Mouse (Mus musculus): Measurements from ENCODE around the gene Prpf40a. TPM values are rescaled to one million over a fixed set of nuclear protein-coding genes. Genes with fewer than 3 reads are reported as not detected.
A peak's percentile ranks its signal among the peaks of the same experiment; 100 is the strongest.

Gene Prpf40a
- polyA plus RNA-seq (2015; fragmentation: Nextera tagmentation; extraction: Ambion mirVana): 95.7 and 101 TPM in 2 replicates

DNA sequence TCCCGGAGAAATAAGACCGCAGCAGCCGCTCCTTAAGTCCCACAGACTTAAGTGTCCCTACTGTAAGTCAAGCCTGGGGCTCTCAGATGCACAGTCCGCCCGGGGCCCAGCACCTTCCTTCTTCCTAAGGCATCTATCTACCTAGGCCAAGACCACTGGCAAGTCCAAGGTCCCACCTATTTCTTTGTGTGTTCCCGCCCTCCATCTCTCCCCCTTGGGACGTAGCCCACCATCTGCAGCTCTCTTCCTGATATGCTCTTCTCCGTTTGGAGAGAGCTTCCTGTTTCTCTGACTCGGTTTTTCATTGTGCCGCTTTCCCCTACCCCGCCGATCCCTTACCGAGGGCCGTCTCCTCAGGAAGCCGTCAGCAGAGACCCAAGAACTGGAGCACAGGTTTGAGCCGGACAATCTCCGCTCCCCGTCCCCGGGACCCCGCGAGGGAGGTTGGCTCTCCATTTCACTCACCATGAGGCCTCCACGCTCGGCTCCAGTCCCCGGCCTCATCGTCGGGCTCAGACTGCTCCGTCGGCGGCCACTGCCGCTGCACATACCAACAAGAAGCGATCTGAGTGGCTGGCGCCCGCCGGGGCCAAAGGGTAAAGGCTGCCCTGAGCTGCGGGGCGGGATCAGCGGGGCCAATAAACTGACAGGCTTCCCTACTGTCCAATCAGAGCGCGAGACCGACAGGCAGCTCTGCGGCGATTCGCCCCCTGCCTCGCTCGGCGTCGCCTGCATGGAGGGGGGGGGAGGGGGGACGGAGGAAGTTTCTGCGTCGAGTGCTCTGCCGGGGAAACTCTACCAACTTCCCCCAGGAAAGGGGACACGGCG lies at the start of gene Prpf40a:
TSS of gene Prpf40a (minus strand) at position 601 of the 828 bp plus-strand sequence.
- Histone ChIP-seq H3K4me3 (peak within 1 kb of the TSS; percentile 82), H3K27me3 (replicated peaks) (no peaks in the 10 kb centered on the region), H3K27ac (peak within 1 kb of the TSS; percentile 99), H3K4me2 (peak within 1 kb of the TSS; percentile 73), H3K9me3 (no peaks in the 10 kb centered on the region), H3K36me3 (replicated peaks) (0 out of 2 replicates have a peak, but pooled peaks cover 2% of the 10 kb centered on the region), H3K9ac (peak within 1 kb of the TSS; percentile 81), H3K4me1 (peaks cover 26% of the 10 kb centered on the region)
- WGBS: under 1% methylated on average over 53 of the region's 53 CpGs
- ATAC-seq (replicated peaks): peak; percentile 98

GRCm38 (mm10) chr2:53222242-53222641 lies 31.2 kb upstream of the Prpf40a start:
- Histone ChIP-seq H3K36me3 (replicated peaks) (no peaks in the 10 kb centered on the region), H3K4me2 (no peak overlapping the region), H3K9me3 (peaks cover 9% of the 10 kb centered on the region; the same call in 1 of the 2 replicates), H3K27ac (no peak overlapping the region), H3K4me1 (no peaks in the 10 kb centered on the region), H3K9ac (no peak overlapping the region), H3K27me3 (replicated peaks) (no peaks in the 10 kb centered on the region), H3K4me3 (no peak overlapping the region)
- WGBS: 91% methylated on average over 5 of the region's 5 CpGs
- no peak for ATAC-seq (replicated peaks)

- Histone ChIP-seq H3K36me3 (replicated peaks) (0 out of 2 replicates have a peak, but pooled peaks cover 5% of the 10 kb centered on the region), H3K9ac (no peak overlapping the region), H3K27ac (no peak overlapping the region), H3K27me3 (replicated peaks) (no peaks in the 10 kb centered on the region), H3K9me3 (no peaks in the 10 kb centered on the region), H3K4me3 (no peak overlapping the region), H3K4me1 (no peaks in the 10 kb centered on the region), H3K4me2 (no peak overlapping the region)
- no peak for ATAC-seq (replicated peaks)
- WGBS: 100% methylated on average over 1 of the region's 1 CpGs
Observed at GRCm38 (mm10) chr2:53213493-53213892, 22.4 kb upstream of the Prpf40a start.

DNA sequence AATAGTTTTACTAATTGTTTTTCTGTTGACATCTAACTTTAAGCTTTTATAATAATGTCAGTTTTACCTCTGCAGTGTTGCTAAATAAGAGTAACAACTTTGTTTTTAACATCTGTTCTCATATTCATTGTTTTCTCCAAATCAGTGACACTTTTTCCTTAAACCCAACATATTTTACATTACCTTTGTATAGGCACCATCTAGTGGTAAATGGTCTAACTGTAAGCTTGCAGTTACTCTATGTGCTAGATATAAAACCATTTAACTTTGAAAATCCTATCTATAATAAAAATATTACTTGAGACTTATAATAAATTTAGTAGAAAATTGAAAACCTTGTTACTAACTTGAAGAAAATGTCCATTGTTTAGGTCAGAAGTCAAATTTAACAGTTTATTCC lies 15.7 kb upstream of the Prpf40a start:
- Histone ChIP-seq H3K9ac (no peak overlapping the region), H3K36me3 (replicated peaks) (no peaks in the 10 kb centered on the region), H3K4me3 (no peak overlapping the region), H3K4me1 (no peaks in the 10 kb centered on the region), H3K27me3 (replicated peaks) (no peaks in the 10 kb centered on the region), H3K9me3 (no peaks in the 10 kb centered on the region), H3K27ac (no peak overlapping the region), H3K4me2 (no peak overlapping the region)
- ATAC-seq (replicated peaks): no peak

- H3K4me3 ChIP-seq: no peak overlapping the region
- 79% methylated on average over 5 of the region's 5 CpGs for WGBS
- ATAC-seq (replicated peaks): peak; percentile 80
Observed at GRCm38 (mm10) chr2:53204373-53205274, 13.5 kb upstream of the Prpf40a start.

GRCm38 (mm10) chr2:53200164-53200885 lies 9.2 kb upstream of the Prpf40a start:
- Histone ChIP-seq H3K9ac (no peak overlapping the region), H3K27me3 (replicated peaks) (no peaks in the 10 kb centered on the region), H3K36me3 (replicated peaks) (peaks cover 2% of the 10 kb centered on the region; the same call in 1 of the 2 replicates), H3K27ac (no peak overlapping the region), H3K9me3 (no peaks in the 10 kb centered on the region), H3K4me3 (no peak overlapping the region), H3K4me1 (no peaks in the 10 kb centered on the region), H3K4me2 (no peak overlapping the region)
- 97% methylated on average over 4 of the region's 4 CpGs for WGBS
- ATAC-seq (replicated peaks): no peak

More at GRCm38 (mm10) chr2:53204373-53205274, 13.5 kb upstream of the Prpf40a start:
- Histone ChIP-seq H3K36me3 (replicated peaks) (no peaks in the 10 kb centered on the region), H3K9ac (no peak overlapping the region), H3K4me2 (no peak overlapping the region), H3K27ac (no peak overlapping the region), H3K4me1 (no peaks in the 10 kb centered on the region), H3K9me3 (no peaks in the 10 kb centered on the region), H3K27me3 (replicated peaks) (no peaks in the 10 kb centered on the region)

DNA sequence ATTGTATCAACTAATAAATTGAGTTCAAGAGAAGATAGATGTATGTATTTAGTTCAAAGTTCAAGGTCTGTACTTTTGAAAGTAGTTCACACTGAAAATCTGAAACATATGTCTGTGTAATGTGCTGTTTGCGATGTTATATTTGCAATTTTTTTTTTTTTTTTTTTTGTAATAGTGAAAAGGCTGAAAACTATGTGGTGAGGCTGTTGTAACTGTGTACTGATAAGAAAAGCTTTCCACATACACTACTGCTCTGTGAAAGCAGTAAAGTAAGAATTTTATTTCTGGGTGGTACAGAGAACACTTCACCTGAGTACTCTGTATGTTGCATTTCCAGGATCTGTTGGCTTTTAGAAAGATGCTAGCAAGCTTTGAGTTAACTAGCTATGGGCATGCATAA lies 8.1 kb upstream of the Prpf40a start:
- Histone ChIP-seq H3K36me3 (replicated peaks) (peaks cover 2% of the 10 kb centered on the region; the same call in 1 of the 2 replicates), H3K4me2 (no peak overlapping the region), H3K4me1 (no peaks in the 10 kb centered on the region; the same call in 1 of the 2 replicates), H3K4me3 (no peak overlapping the region), H3K27me3 (replicated peaks) (no peaks in the 10 kb centered on the region), H3K27ac (no peak overlapping the region), H3K9ac (no peak overlapping the region), H3K9me3 (no peaks in the 10 kb centered on the region)
- WGBS: 98% methylated on average over 1 of the region's 1 CpGs
- no peak for ATAC-seq (replicated peaks)

DNA sequence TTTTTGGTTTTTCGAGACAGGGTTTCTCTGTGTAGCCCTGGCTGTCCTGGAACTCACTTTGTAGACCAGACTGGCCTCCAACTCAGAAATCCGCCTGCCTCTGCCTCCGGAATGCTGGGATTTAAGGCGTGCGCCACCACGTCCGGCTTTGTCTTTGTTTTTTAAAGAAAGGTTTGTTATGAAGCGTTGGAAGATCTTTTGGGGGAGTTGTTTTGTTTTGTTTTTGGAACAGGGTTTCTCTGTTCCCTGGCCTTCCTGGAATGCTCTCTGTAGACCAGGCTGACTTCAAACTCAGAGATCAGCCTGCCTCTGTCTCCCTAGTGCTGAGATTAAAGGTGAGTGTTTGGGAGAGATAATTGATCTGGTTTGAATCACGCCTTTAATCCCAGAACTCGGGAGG lies 5.3 kb upstream of the Prpf40a start:
- H3K27me3 ChIP-seq (replicated peaks): no peaks in the 10 kb centered on the region
- H3K36me3 ChIP-seq (replicated peaks): peaks cover 2% of the 10 kb centered on the region; the same call in 1 of the 2 replicates
- H3K4me3 ChIP-seq: no peak overlapping the region
- H3K4me1 ChIP-seq: peaks cover 11% of the 10 kb centered on the region
- no peak overlapping the region for H3K27ac ChIP-seq
- no peaks in the 10 kb centered on the region for H3K9me3 ChIP-seq
- H3K4me2 ChIP-seq: no peak overlapping the region
- H3K9ac ChIP-seq: no peak overlapping the region
- 95% methylated on average over 10 of the region's 10 CpGs for WGBS
- no peak for ATAC-seq (replicated peaks)

DNA sequence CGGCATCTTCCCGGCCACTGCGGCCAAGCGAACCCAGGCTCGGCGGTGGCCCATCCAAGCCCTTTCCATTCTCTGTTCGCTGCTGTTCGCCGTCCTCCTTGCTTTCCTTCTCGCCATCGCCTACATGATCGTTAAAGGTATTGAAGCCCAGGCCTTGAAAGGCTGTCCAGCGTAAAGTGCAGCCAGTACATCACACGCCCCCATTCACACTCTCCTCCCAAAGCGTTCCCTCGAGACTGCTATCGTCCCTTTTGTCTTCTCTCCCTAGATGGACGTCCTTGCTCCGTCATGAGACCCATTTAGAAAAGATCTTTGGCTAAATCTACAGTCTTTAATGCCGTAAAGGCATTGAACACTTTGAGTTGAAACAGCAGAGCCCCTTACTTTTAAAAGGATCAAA lies 1.3 kb upstream of the Prpf40a start:
- H3K36me3 ChIP-seq (replicated peaks): peaks cover 2% of the 10 kb centered on the region; the same call in 1 of the 2 replicates
- H3K9ac ChIP-seq: peak overlapping the region; percentile 66
- peak overlapping the region; percentile 73 for H3K4me2 ChIP-seq
- H3K9me3 ChIP-seq: no peaks in the 10 kb centered on the region
- peak overlapping the region; percentile 99 for H3K27ac ChIP-seq
- WGBS: under 1% methylated on average over 20 of the region's 20 CpGs
- H3K4me1 ChIP-seq: peaks cover 26% of the 10 kb centered on the region
- peak overlapping the region; percentile 82 for H3K4me3 ChIP-seq
- no peak for ATAC-seq (replicated peaks)
- no peaks in the 10 kb centered on the region for H3K27me3 ChIP-seq (replicated peaks)

DNA sequence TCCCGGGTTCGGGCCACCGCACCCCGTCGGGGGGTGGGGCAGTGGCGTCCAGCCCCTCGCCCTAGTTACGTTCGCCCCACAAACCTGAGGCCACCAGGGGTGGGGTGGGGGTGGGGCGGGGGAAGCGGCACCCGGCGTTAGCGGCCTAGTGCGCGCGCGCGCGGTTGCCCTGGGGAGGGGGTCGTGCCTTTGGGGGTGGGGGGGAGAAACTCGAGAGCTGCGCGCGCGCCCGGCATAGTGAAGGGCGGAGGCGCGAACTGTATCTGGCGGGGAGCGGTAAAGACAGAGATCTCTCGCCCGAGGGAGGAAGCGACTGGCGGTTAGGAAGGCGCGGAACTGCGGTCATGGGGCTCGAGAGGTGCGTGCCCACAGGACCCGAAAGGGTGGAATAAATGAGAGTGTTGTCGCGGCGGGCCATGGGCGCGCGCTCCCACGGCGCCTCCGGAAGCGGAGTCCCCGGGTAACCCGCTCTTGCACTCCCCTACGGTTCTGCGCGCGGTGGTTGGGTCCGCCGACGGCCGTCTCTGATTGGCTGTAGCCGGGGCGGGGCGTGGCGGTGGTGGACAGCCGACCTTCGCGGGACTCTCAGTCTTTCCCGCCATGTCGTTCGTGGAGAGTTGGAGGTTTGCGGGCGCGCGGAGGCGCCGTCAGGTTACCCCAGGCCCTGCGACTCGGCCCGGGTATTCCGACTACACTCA lies 588 bp upstream of the Prpf40a start, which contains the start of gene Arl6ip6:
TSS of gene Arl6ip6 (plus strand) at position 204 of the 698 bp plus-strand sequence.
- peak; percentile 94 for ATAC-seq (replicated peaks)
- no peaks in the 10 kb centered on the region for H3K27me3 ChIP-seq (replicated peaks)
- no peaks in the 10 kb centered on the region for H3K9me3 ChIP-seq
- peak within 1 kb of the TSS; percentile 99 for H3K27ac ChIP-seq
- H3K36me3 ChIP-seq (replicated peaks): peaks cover 2% of the 10 kb centered on the region; the same call in 1 of the 2 replicates
- WGBS: under 1% methylated on average over 79 of the region's 82 CpGs
- H3K9ac ChIP-seq: peak within 1 kb of the TSS; percentile 81
- peak within 1 kb of the TSS; percentile 73 for H3K4me2 ChIP-seq
- peaks cover 26% of the 10 kb centered on the region for H3K4me1 ChIP-seq
- H3K4me3 ChIP-seq: peak within 1 kb of the TSS; percentile 82

- WGBS: 66% methylated on average over 3 of the region's 3 CpGs
- Histone ChIP-seq H3K27me3 (replicated peaks) (no peaks in the 10 kb centered on the region), H3K9me3 (no peaks in the 10 kb centered on the region), H3K4me1 (peaks cover 26% of the 10 kb centered on the region), H3K36me3 (replicated peaks) (no peaks in the 10 kb centered on the region), H3K9ac (no peak overlapping the region), H3K4me2 (peak overlapping the region; percentile 68), H3K4me3 (peak overlapping the region; percentile 82), H3K27ac (no peak overlapping the region)
- no peak for ATAC-seq (replicated peaks)
Observed at GRCm38 (mm10) chr2:53189811-53190210, 1.3 kb downstream of the Prpf40a start.
